Comparison of ENCODE assay signal across 9 mouse cellular contexts in genomic region chr13:23523976-23524375, GRCm38 (mm10). TPM values are rescaled to one million over a fixed set of nuclear protein-coding genes. Genes with fewer than 3 reads are reported as not detected.
"Had no signal": no experiment of that assay in that cellular context is flagged by ENCODE, and none has a peak within 500 bp of the region (broad histone marks: within the 10 kb centered on the region; RNA-seq: fewer than 3 reads in every experiment).

No protein-coding gene starts in this region.

- H3K27ac ChIP-seq: layer of hippocampus, adult 2 months; limb, embryonic 10.5 days; limb, embryonic 13.5 days; liver, embryonic 13.5 days; macrophage had no signal

- H3K9ac ChIP-seq: limb, embryonic 13.5 days; liver, embryonic 13.5 days; lung, embryonic 14.5 days had no signal

- H3K36me3 ChIP-seq: limb, embryonic 10.5 days; limb, embryonic 13.5 days; liver, embryonic 13.5 days had no signal

- H3K27me3 ChIP-seq: limb, embryonic 13.5 days; liver, embryonic 13.5 days had no signal

- H3K4me3 ChIP-seq: layer of hippocampus, adult 2 months; limb, embryonic 13.5 days; liver, embryonic 13.5 days had no signal

- H3K9me3 ChIP-seq: limb, embryonic 10.5 days; limb, embryonic 13.5 days; liver, embryonic 13.5 days had no signal

RNA-seq across cellular contexts. Expression of gene Hist1h2af, which starts 9.7 kb away (rescaled TPM):
- polyA plus RNA-seq: macrophage; neural tube, embryonic 14.5 days had no signal

RNA-seq across cellular contexts. Expression of gene Hist1h3g, which starts 11.2 kb away (rescaled TPM):
- polyA plus RNA-seq: macrophage; midbrain, postnatal 0 days had no signal

RNA-seq across cellular contexts. Expression of gene Hist1h2bh, which starts 19.2 kb away (rescaled TPM):
- polyA plus RNA-seq: lung, postnatal 0 days; neural tube, embryonic 14.5 days had no signal

RNA-seq across cellular contexts. Expression of gene Hist1h3f, which starts 19.9 kb away (rescaled TPM):
- polyA plus RNA-seq: macrophage; neural tube, embryonic 14.5 days had no signal
